Mouse (Mus musculus) lung, adult 2 months (tissue): ENCODE measurements around the gene Kcng3.

Experiments
- CTCF ChIP-seq: fragments of 200-500 bp; IDR thresholded peaks from 2 replicates; pipeline ENCODE4 v1.5.1; 2011; ENCODE audit warnings: mild to moderate bottlenecking, low read length, control low read depth; ENCODE audit not compliant: insufficient read depth
- POLR2A ChIP-seq: fragments of 200-500 bp; IDR thresholded peaks from 2 replicates; pipeline ENCODE4 v1.6.1; 2011; ENCODE audit warnings: low read depth, mild to moderate bottlenecking, control low read depth, low read length, borderline replicate concordance; ENCODE audit errors: extremely low read depth

- no peak for TF ChIP-seq CTCF
- no peak for TF ChIP-seq POLR2A
Observed at GRCm38 (mm10) chr17:83677370-83677769, 45.7 kb upstream of the Kcng3 start.
